Mouse (Mus musculus): ENCODE measurements around the gene Gpr3.
A peak's percentile ranks its signal among the peaks of the same experiment; 100 is the strongest.

DNA sequence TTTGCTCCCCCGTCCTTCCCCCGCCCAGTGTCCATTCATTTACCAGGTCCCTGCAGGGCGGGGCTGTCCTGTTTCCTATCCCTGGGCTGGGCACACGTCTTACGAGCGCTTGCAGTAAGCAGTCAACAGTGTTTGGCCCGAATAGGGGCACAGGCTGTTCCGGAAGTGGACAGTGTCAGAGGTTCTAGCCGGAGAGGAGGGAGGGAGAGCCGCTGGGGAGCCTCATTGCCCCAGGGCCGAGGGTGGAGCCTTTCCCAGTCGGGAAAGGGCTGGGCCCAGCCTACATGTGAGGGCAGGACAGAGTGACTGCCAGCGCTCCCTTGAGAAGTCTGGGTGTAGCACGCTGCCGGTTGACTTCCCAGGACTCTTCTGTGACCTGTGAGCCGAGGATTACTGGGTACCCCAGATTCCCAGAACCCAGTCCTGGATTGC is 28.2 kb upstream of the Gpr3 start, which contains the start of gene Map3k6:
- no peak for TF ChIP-seq CTCF (IDR thresholded peaks at IDR 0.05; ENCODE audit: low read depth)
- peak; percentile 81 for TF ChIP-seq EP300 (optimal IDR thresholded peaks at IDR 0.05)

All from stomach, postnatal 0 days (tissue).